Mouse (Mus musculus) spleen, adult 2 months (tissue): Measurements from ENCODE around the gene Sh2d6.

Experiments
- CTCF ChIP-seq: fragments of 200-500 bp; IDR thresholded peaks from 2 replicates; pipeline ENCODE4 v1.5.1; 2011; ENCODE audit warnings: mild to moderate bottlenecking, inconsistent platforms; ENCODE audit not compliant: insufficient read depth, insufficient read length, insufficient replicate concordance; ENCODE audit errors: extremely low read depth
- POLR2A ChIP-seq: fragments of 200-500 bp; IDR thresholded peaks from 2 replicates; pipeline ENCODE4 v1.6.1; 2011; ENCODE audit warnings: low read depth, low read length, inconsistent platforms

DNA sequence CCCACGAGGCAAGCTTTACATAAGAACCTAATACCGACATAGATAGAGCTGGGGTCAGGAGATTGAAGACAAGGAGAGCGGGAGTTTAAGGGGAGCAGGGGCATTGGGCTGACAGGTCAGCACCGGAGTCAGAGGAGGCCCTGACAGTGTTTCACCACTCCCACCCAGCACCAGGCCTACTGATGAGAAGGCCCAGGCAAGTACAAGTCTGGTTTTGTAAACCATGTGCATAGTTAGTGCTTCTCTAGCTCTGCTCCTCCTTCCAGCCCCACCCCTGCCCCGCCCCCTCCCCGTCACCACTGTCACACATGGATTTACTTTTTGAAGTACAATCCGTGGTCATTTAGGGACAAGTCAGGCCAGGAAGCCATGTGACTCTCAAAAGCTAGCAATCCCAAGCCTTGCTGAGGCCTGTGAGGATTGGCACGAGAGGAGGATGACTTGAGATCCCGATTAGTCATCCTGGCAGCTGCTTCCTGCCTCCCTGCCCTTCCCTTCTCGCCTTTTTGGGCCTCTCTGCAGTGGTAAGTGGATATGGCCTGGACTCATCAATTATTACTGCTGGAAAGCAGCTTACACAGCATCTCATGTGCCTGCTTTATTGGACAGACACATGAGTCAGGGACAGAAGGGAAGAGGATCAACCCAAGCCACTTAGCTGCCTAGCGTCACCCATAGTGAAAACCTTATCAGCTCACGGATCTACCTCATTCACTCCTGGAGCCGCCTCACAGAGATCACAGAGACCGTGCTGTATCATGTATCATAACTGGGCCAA is 48.1 kb downstream of the Sh2d6 start:
- TF ChIP-seq CTCF (no peak), POLR2A (no peak)
